Mouse (Mus musculus): ENCODE results near the gene Gm10134.

DNA sequence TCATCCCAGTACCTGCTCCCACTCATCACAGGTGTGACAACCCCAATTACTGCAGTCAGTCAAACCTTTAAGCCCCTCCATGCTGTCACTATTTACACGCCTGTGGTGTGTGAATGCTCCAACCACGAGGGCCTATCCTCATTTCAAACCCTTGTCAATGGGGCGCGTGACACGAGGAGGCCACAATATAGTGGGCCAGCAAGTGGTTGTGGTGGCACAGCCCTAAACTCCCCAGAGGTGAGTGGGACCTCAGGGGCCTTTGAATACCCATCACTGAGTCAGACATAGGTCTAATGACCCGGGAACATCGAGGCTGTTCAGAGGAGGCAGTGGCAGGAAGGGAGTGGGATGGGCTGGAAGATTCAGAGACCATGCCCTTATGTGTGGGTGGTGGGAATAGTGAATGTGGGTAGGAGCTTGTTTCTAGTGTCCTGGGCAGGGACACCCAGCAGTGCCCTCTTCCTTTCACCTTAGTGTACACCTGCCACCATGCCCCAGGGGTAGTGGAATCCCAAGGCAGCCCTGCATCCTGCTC is 28.1 kb downstream of the Gm10134 start:
- no peak for TF ChIP-seq CTCF (IDR thresholded peaks at IDR 0.05; ENCODE audit: borderline replicate concordance, insufficient read depth, low read length)
- no peak; the same call in 1 of the 2 replicates for TF ChIP-seq POLR2A (IDR thresholded peaks at IDR 0.05; ENCODE audit: low read depth, low read length)

Measured in embryonic fibroblast, embryonic 13.5 days (primary cell).